In genomic region chr3:98108416-98108815, GRCm38 (mm10) we compare ENCODE assay signal across 26 mouse cellular contexts. TPM values are rescaled to one million over a fixed set of nuclear protein-coding genes. Genes with fewer than 3 reads are reported as not detected.
DNase-seq lines count a peak whose midpoint lies in the region; ATAC-seq and TF ChIP-seq lines count a peak whose summit lies in the region.
"Had no signal": no experiment of that assay in that cellular context is flagged by ENCODE, and none has a peak within 500 bp of the region (broad histone marks: within the 10 kb centered on the region; RNA-seq: fewer than 3 reads in every experiment).

No protein-coding gene starts in this region.

- DNase-seq in embryonic facial prominence, embryonic 10.5 days (ENCODE audit: low spot score) = no peak
- DNase-seq in liver, adult 2 months (ENCODE audit: extremely low read depth, low read depth, low spot score) = no peak
- DNase-seq in liver, embryonic 11.5 days (ENCODE audit: low spot score) = no peak
- peak; percentile 28 for DNase-seq in 3T3-L1 (ENCODE audit: low read depth, low spot score)
- DNase-seq in urinary bladder, postnatal 36 days (ENCODE audit: low spot score in 2 of 2) = no peak
- no peak for DNase-seq in forebrain, postnatal 0 days
- DNase-seq: adrenal gland, postnatal 25 days; cerebellum, adult 11 months; cerebellum, postnatal 10 days; gastrocnemius, postnatal 14 days; heart, adult 2 months; heart, postnatal 36 days; left cerebral cortex, postnatal 4 days; thymus, postnatal 4 days had no signal

- H3K9ac ChIP-seq in embryonic facial prominence, embryonic 13.5 days = no peak overlapping the region
- H3K9ac ChIP-seq in liver, adult 2 months (ENCODE audit: low read depth, low read length) = no peak overlapping the region
- no peak overlapping the region for H3K9ac ChIP-seq in liver, embryonic 11.5 days (ENCODE audit: low read depth, low read length)
- H3K9ac ChIP-seq in limb, embryonic 15.5 days = no peak overlapping the region
- H3K9ac ChIP-seq in forebrain, postnatal 0 days = no peak overlapping the region
- H3K9ac ChIP-seq: hindbrain, embryonic 14.5 days; kidney, embryonic 15.5 days; midbrain, embryonic 12.5 days; neural tube, embryonic 12.5 days had no signal

- H3K9me3 ChIP-seq in embryonic facial prominence, embryonic 13.5 days = no peaks in the 10 kb centered on the region
- no peaks in the 10 kb centered on the region for H3K9me3 ChIP-seq in embryonic facial prominence, embryonic 10.5 days
- H3K9me3 ChIP-seq in liver, embryonic 11.5 days (ENCODE audit: control insufficient read depth, low read length) = no peaks in the 10 kb centered on the region
- H3K9me3 ChIP-seq in limb, embryonic 15.5 days = no peaks in the 10 kb centered on the region
- H3K9me3 ChIP-seq in forebrain, postnatal 0 days (ENCODE audit: low read length) = no peaks in the 10 kb centered on the region
- H3K9me3 ChIP-seq: kidney, embryonic 15.5 days; midbrain, embryonic 12.5 days; neural tube, embryonic 12.5 days had no signal

- no peak overlapping the region for H3K4me3 ChIP-seq in embryonic facial prominence, embryonic 13.5 days
- H3K4me3 ChIP-seq in embryonic facial prominence, embryonic 10.5 days = no peak overlapping the region
- H3K4me3 ChIP-seq in liver, adult 2 months (ENCODE audit: insufficient read depth, low read depth, low read length) = no peak overlapping the region
- H3K4me3 ChIP-seq in liver, embryonic 11.5 days (ENCODE audit: low read depth, low read length) = no peak overlapping the region
- H3K4me3 ChIP-seq in limb, embryonic 15.5 days = no peak overlapping the region
- no peak overlapping the region for H3K4me3 ChIP-seq in forebrain, postnatal 0 days (ENCODE audit: low read depth, low read length)
- H3K4me3 ChIP-seq: heart, adult 2 months; kidney, embryonic 15.5 days; left cerebral cortex, adult 2 months; midbrain, embryonic 12.5 days; neural tube, embryonic 12.5 days had no signal

- H3K27me3 ChIP-seq in embryonic facial prominence, embryonic 13.5 days = no peaks in the 10 kb centered on the region
- H3K27me3 ChIP-seq in embryonic facial prominence, embryonic 10.5 days (replicated peaks; ENCODE audit: low read depth, poor library complexity, severe bottlenecking) = no peaks in the 10 kb centered on the region
- H3K27me3 ChIP-seq in liver, adult 2 months (ENCODE audit: control insufficient read depth, insufficient read depth, low read length) = no peaks in the 10 kb centered on the region
- no peaks in the 10 kb centered on the region for H3K27me3 ChIP-seq in liver, embryonic 11.5 days (replicated peaks; ENCODE audit: control insufficient read depth, insufficient read depth, low read length)
- H3K27me3 ChIP-seq in limb, embryonic 15.5 days = no peaks in the 10 kb centered on the region
- no peaks in the 10 kb centered on the region for H3K27me3 ChIP-seq in forebrain, postnatal 0 days (ENCODE audit: insufficient read depth, low read length)
- H3K27me3 ChIP-seq: kidney, embryonic 15.5 days; neural tube, embryonic 12.5 days had no signal

- ATAC-seq in embryonic facial prominence, embryonic 13.5 days (ENCODE audit: insufficient number of reproducible peaks, insufficient read depth, low FRiP score, low TSS enrichment, low read depth) = no peak
- no peak for ATAC-seq in liver, embryonic 11.5 days (replicated peaks; ENCODE audit: low FRiP score)
- ATAC-seq in limb, embryonic 15.5 days (ENCODE audit: insufficient number of reproducible peaks, low FRiP score, low TSS enrichment, low read depth) = no peak
- no peak for ATAC-seq in forebrain, postnatal 0 days
- ATAC-seq: CD4-positive, CD25-positive, alpha-beta regulatory T cell, adult 4 months had no signal

- no peak for TF ChIP-seq POLR2A in liver, adult 2 months (IDR thresholded peaks at IDR 0.05; ENCODE audit: extremely low read depth, insufficient read depth, low read length)

- H3K79me2 ChIP-seq in liver, adult 2 months (ENCODE audit: control insufficient read depth, insufficient read depth, low read length) = no peaks in the 10 kb centered on the region

- H3K27ac ChIP-seq in embryonic facial prominence, embryonic 13.5 days = peak overlapping the region; percentile 76
- H3K27ac ChIP-seq in embryonic facial prominence, embryonic 10.5 days (replicated peaks) = no peak overlapping the region
- 0 out of 2 replicates have a peak overlapping the region, but pooled peaks have one; percentile 15 for H3K27ac ChIP-seq in liver, adult 2 months (replicated peaks; ENCODE audit: insufficient read depth, low read depth, low read length)
- H3K27ac ChIP-seq in liver, embryonic 11.5 days (ENCODE audit: low read depth, low read length) = no peak overlapping the region
- peak overlapping the region; percentile 59 for H3K27ac ChIP-seq in limb, embryonic 15.5 days
- no peak overlapping the region for H3K27ac ChIP-seq in forebrain, postnatal 0 days (ENCODE audit: low read depth, low read length)
- H3K27ac ChIP-seq: heart, adult 2 months; hindbrain, embryonic 14.5 days; kidney, embryonic 15.5 days; left cerebral cortex, adult 2 months; midbrain, embryonic 12.5 days; neural tube, embryonic 12.5 days had no signal

- peaks cover 86% of the 10 kb centered on the region for H3K36me3 ChIP-seq in embryonic facial prominence, embryonic 13.5 days
- peaks cover 95% of the 10 kb centered on the region for H3K36me3 ChIP-seq in embryonic facial prominence, embryonic 10.5 days (replicated peaks)
- peaks cover 23% of the 10 kb centered on the region for H3K36me3 ChIP-seq in liver, adult 2 months (ENCODE audit: control insufficient read depth, insufficient read depth, low read length)
- peaks cover 25% of the 10 kb centered on the region for H3K36me3 ChIP-seq in liver, embryonic 11.5 days (ENCODE audit: control insufficient read depth, insufficient read depth, low read length)
- H3K36me3 ChIP-seq in limb, embryonic 15.5 days = peaks cover 78% of the 10 kb centered on the region
- H3K36me3 ChIP-seq in forebrain, postnatal 0 days (ENCODE audit: insufficient read depth) = peaks cover 3% of the 10 kb centered on the region

- no peak overlapping the region for H3K4me2 ChIP-seq in embryonic facial prominence, embryonic 13.5 days
- H3K4me2 ChIP-seq in liver, embryonic 11.5 days = no peak overlapping the region
- no peak overlapping the region for H3K4me2 ChIP-seq in limb, embryonic 15.5 days
- no peak overlapping the region for H3K4me2 ChIP-seq in forebrain, postnatal 0 days (ENCODE audit: low read depth)
- H3K4me2 ChIP-seq: hindbrain, embryonic 14.5 days; kidney, embryonic 15.5 days; midbrain, embryonic 12.5 days; neural tube, embryonic 12.5 days had no signal

- H3K4me1 ChIP-seq in embryonic facial prominence, embryonic 13.5 days = peaks cover 45% of the 10 kb centered on the region
- peaks cover 25% of the 10 kb centered on the region for H3K4me1 ChIP-seq in embryonic facial prominence, embryonic 10.5 days
- H3K4me1 ChIP-seq in liver, adult 2 months (ENCODE audit: control insufficient read depth, insufficient read depth, low read length) = peaks cover 27% of the 10 kb centered on the region
- H3K4me1 ChIP-seq in liver, embryonic 11.5 days (replicated peaks; ENCODE audit: control insufficient read depth, insufficient read depth, low read length) = no peaks in the 10 kb centered on the region
- peaks cover 42% of the 10 kb centered on the region for H3K4me1 ChIP-seq in limb, embryonic 15.5 days
- H3K4me1 ChIP-seq in forebrain, postnatal 0 days (ENCODE audit: insufficient read depth) = peaks cover 24% of the 10 kb centered on the region

- WGBS in embryonic facial prominence, embryonic 13.5 days = 55% methylated on average over 4 of the region's 4 CpGs
- WGBS in embryonic facial prominence, embryonic 10.5 days = 85% methylated on average over 4 of the region's 4 CpGs
- WGBS in liver, adult 2 months = 61% methylated on average over 4 of the region's 4 CpGs
- 85% methylated on average over 4 of the region's 4 CpGs for WGBS in liver, embryonic 11.5 days
- WGBS in limb, embryonic 15.5 days = 59% methylated on average over 4 of the region's 4 CpGs
- WGBS in forebrain, postnatal 0 days = 88% methylated on average over 4 of the region's 4 CpGs

- no peak for TF ChIP-seq CTCF in liver, adult 2 months (IDR thresholded peaks at IDR 0.05; ENCODE audit: low read depth, low read length)
- TF ChIP-seq CTCF in forebrain, postnatal 0 days (IDR thresholded peaks at IDR 0.05; ENCODE audit: low read depth) = no peak

RNA-seq across cellular contexts. Expression of gene Adam30, which starts 52.0 kb away (rescaled TPM):
- polyA plus RNA-seq in embryonic facial prominence, embryonic 13.5 days (2015; fragmentation: Nextera tagmentation; extraction: Ambion mirVana) = 0.33 TPM in 1 of 2 replicates, not detected in the other
- polyA plus RNA-seq in embryonic facial prominence, embryonic 10.5 days (2016; fragmentation: Nextera tagmentation; extraction: Ambion mirVana) = not detected in 2 replicates
- not detected in 2 replicates for total RNA-seq in liver, adult 2 months (2014; rRNA removed)
- polyA plus RNA-seq in liver, adult 2 months (2012; rRNA removed) = not detected in 2 replicates
- polyA plus RNA-seq in liver, embryonic 11.5 days (2014; fragmentation: Nextera tagmentation; extraction: Ambion mirVana) = not detected in 2 replicates
- polyA plus RNA-seq in limb, embryonic 15.5 days (2015; fragmentation: Nextera tagmentation; extraction: Ambion mirVana) = not detected in 2 replicates
- total RNA-seq in forebrain, postnatal 0 days (2014; rRNA removed) = not detected in 2 replicates
- not detected in 2 replicates for polyA plus RNA-seq in forebrain, postnatal 0 days (2015; fragmentation: Nextera tagmentation; extraction: Ambion mirVana)
- total RNA-seq: adrenal gland, postnatal 25 days; gastrocnemius, postnatal 14 days; heart, adult 2 months; heart, postnatal 36 days; left cerebral cortex, adult 2 months; left cerebral cortex, postnatal 4 days had no signal
- polyA plus RNA-seq: CD4-positive, CD25-positive, alpha-beta regulatory T cell, adult 4 months; forebrain, embryonic 11.5 days; heart, embryonic 14.5 days; hindbrain, embryonic 14.5 days; intestine, embryonic 14.5 days; kidney, embryonic 15.5 days; midbrain, embryonic 12.5 days; neural tube, embryonic 12.5 days; small intestine, adult 2 months had no signal

Comparison
In these comparisons a context has a peak if more than half of its experiments do, and no peak if none do; other contexts are left out.
1. H3K27ac ChIP-seq: peak in embryonic facial prominence, embryonic 13.5 days (single experiment), liver, adult 2 months (single experiment) and limb, embryonic 15.5 days (single experiment); none in embryonic facial prominence, embryonic 10.5 days (single experiment), liver, embryonic 11.5 days (single experiment) and forebrain, postnatal 0 days (single experiment).